Mouse (Mus musculus) monocyte, adult 5-6 weeks (primary cell): ENCODE results near the gene Vwa1. TPM values are rescaled to one million over a fixed set of nuclear protein-coding genes. Genes with fewer than 3 reads are reported as not detected.

ENCODE experiments used
- ATAC-seq: fragments of 153-309, 156-312 bp; replicated peaks from 2 replicates; pipeline ENCODE4 v1.8.0; 2017; ENCODE audit warnings: mild to moderate bottlenecking; ENCODE audit not compliant: low TSS enrichment, insufficient number of reproducible peaks, severe bottlenecking, poor library complexity, low FRiP score
- total RNA-seq: library from RNA; stranded (forward); fragments of 200-1000, 200-491, 200-594 nt; gene quantifications from 3 replicates; pipeline ENCODE4 v1.2.3, GENCODE M21; 2017

The Vwa1 gene
- total RNA-seq, 1 experiment from 2014 or later = not detected

DNA sequence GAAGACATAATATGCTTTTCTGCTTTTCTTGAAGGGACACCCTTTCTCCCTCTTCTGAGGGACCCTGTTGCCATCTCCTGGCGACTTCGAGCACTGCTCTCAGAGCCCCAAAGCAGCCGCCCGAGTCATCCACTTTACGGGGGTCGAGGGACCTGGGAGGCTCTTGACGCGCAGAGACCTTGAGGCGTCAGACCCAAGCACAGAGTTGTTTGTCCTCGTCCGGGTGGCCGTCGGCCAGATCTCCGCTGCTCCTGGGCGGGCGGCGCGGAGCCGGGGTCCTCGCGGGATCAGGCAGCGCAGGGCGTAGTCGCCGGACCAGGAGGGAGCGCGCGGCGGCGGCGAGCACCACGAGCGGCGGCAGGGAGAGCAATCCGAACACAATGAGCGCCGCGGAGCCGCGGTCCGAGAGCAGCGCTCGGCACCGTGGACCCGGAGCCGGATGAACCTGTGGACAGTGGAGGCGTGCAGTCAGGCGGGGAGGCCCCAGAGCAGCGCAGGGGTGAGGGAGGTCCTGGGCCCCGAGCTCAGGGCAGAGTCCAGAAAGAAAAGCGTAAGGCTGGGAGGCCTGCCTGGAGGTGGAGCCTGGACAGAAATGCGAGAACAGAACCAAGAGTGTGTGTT lies 9.7 kb upstream of the Vwa1 start:
- peak; percentile 63 for ATAC-seq

DNA sequence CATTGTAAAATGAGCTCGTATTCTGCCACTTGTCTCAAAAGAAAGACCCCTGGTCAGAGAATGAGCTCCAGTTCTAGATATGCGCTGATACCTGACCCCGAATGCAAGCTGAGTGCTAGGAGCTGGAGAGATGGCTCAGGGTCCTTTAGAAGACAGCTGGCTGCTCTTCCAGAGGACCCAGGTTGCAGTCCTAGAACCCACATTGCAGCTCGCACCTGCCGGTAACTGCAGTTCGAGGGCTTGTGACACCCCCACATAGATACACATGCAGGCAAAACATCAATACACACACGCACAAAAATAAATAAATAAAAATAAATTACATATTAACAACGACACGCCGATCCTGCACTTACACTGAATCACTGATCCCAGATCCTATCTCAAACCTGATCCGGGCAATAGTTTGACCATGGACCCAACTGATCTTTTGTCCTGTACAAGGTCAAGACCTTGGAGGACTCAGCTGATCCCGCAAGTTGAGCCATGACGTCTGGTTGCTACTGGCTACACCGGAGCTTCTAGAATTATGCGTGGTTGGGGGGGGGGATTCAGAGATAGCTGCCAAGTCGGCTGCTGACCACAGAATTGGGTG lies 9.1 kb upstream of the Vwa1 start:
- ATAC-seq = no peak

DNA sequence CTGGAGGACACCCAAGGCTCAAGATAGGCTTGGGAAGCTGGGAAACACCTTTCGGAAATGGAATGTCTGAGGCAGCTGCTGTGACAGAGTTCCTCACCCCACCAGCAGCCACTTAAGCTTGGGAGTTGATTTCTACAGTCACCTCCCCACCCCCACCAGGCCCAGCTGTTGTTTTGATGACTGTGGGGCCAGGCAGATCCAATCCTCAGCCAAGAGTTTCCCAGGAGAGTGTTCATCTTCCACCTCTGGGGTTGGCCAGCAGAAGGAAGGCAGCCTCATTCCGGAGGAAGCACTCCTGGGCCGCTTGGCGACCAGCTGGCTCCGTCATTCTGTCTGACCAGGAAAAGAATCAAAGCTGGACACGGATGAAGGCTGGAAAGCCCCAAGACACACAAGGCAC lies 6.4 kb upstream of the Vwa1 start:
- no peak for ATAC-seq

GRCm38 (mm10) chr4:155779498-155779897 lies 5.0 kb upstream of the Vwa1 start:
- no peak for ATAC-seq

DNA sequence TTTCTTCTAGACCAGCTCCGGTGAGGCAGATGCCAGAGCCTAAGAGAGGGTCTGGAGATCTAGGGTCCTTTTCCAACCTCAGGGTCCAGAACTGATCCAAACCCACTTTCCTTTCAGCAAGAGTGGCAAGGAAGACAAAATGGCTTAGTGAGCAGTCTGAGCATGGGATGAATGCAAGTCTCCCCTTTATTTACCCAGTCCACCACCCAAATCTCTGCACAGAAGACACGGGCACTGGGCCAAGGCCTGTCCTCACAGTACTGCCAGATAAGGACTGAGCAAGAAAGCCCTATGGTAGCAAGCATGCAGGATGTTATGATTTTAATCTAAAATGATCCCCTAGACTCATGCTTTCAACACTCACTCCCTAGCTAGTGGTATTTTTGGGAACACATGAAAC lies 3.3 kb upstream of the Vwa1 start:
- ATAC-seq = no peak

DNA sequence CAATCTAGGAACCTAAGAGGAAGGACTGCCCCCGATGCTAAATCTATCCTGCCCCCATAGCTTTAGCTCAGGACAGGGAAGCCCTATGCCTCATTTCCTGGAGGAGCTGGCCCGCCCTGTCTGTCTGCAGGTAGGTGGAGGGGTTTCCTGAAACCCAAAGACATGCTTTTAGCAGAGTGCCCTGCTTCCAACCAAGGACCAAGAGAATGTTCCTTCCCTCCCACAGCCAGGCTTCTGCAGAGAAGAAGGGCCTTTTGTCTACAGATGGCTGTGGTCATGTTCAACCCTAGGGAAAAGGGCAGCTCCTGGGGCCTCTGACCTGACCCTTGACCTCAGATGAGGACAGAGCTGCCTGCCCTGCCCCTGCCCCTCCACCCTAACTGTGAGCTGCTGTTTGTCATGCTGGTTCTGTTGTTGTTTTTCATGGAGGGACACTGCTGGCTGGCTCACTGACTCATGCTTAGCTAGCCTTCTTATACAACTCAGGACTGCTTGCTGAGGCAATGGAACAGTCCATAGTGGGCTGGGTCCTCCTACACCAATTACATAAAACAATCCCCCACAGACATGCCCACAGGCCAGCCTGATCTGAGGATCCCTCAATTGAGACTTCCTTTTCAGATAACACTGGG lies 2.3 kb upstream of the Vwa1 start:
- no peak for ATAC-seq

GRCm38 (mm10) chr4:155775855-155776254 lies 1.4 kb upstream of the Vwa1 start:
- no peak for ATAC-seq

DNA sequence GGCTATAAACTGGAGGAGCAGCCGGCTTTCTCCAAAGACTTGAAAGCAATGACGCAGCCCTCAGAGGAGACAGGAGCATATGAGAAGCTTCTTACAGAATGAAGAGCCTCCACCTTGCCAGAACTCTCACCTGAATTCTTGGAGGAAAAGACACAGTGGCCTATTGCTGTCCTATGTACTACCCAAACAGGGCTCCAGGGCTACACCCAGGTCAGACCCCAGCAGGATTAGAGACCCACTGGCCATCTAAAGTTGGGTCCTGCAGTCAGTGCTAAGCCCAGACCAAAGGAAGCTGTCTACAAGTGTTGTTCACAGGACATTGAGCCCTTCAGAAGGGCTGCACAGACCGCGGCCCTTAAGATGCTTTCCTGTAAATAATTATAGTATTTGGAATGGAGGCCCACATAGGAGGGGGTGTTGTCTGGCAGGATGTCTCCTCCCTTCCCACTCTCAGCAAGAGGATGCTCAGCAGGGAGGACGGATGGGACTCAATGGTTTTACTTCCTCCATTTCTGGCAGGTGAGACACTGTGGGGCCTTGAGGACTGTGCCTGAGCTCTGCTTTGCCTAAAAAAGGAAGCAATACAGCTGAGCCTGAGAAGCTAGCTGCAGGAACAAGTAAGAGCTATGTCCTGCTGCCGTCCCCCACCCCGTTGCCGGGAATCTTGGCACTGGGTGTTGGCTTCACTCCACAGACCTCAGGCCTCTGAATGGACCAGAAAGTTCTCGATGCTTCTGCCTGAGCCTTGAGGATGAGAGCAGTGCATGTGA lies 658 bp upstream of the Vwa1 start:
- ATAC-seq = no peak

- ATAC-seq = no peak
These were observed 991 bp downstream of the Vwa1 start for GRCm38 (mm10) chr4:155773335-155774078.

GRCm38 (mm10) chr4:155772786-155773185 lies 1.7 kb downstream of the Vwa1 start:
- no peak for ATAC-seq

- no peak for ATAC-seq
These were observed 2.8 kb downstream of the Vwa1 start for GRCm38 (mm10) chr4:155771706-155772105.

GRCm38 (mm10) chr4:155770626-155771025 lies 3.9 kb downstream of the Vwa1 start:
- no peak for ATAC-seq

DNA sequence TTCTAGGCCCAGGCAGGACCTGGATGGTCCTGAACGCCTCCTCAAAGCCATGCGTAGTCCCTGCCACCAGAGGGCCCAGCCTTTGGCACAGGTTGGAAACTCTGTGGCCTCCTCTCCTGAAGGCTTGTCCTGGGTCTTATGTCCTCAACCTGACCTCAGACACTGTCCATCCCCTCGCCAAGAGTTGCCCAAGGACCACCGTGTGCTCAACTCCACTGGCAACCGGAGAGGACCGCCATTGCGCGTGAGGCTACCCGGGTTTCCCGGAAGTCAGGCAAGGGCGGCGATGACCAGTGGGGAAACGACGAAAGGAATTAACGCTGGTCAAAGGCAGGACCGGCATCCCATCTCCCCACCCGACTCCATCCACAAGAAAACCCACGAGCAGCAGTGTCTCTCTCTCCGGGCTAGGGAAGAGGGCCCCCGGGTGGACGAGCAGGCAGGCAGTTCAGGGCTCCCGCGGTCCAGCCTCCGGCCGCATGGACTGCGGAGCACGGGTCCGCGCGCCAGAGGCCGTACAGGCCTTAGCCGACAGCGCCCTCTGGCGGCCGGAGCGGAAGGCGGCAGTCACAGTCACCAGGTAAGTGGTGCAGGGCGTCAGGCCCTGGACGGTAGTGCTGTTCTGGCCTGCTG lies 4.5 kb downstream of the Vwa1 start:
- peak; percentile 74 for ATAC-seq

GRCm38 (mm10) chr4:155769496-155769879 lies 5.0 kb downstream of the Vwa1 start:
- no peak for ATAC-seq

DNA sequence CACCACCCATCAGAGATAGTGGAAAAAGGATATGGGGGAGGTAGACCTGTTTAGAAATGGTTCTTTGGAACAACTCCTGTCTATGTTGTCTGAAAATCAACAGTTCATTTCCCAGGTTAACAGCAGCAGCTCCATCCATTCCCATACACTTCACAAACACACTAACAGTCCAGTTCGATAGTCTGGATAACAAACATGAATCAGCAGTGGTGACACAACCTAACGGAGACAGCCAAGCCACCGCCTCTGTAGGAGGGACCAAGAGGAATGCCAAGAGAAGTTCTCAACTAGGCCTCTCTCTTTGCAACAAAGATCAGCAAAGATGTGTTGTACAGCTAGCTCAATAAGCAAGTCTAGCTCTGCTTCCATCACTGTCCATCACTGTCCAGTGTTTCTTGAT lies 12.1 kb downstream of the Vwa1 start:
- no peak for ATAC-seq

DNA sequence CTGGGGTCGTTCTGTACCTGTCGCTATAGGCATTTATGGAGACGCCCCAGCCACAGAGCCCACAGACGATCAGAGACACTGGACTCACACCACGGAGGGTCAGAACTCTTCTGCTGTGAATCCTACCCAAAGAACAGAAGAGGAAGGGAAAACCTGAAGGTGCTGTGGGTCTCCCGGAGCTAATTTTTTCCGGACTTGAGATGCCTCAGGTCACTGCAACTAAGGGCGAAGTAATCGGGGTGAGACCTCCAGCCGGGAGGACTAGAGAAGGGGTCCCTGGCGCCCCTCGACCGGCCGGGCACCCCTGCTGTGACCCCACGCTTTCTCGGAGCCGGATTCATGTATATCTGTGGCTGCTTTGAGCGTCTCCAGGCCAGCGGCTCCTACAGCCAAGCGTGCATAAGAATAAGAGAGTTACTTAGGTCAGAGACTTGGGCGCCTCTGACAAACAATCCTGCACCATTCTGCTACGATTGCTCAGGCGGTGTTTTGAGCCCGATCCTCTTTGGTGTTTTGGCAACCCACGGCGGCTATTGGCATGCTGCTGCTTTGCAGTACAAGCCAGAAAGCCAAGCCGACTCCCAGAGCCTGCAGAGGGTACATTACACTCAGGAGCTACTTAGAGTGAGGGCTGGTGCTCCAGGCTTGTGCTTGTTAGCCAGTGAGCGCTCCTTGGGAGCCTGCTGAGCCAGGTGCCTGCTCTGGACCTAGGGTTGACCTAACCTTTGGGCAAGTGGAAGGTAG lies 13.0 kb downstream of the Vwa1 start:
- no peak for ATAC-seq

- ATAC-seq = peak; percentile 98
These were observed 13.7 kb downstream of the Vwa1 start, which contains the start of gene Atad3a for GRCm38 (mm10) chr4:155760613-155761355. Gene Atad3a, minus strand, starts transcription at chr4:155761093.
